Mouse (Mus musculus) hindbrain, embryonic 10.5 days (tissue): ENCODE data around the gene Pdk1. TPM values are rescaled to one million over a fixed set of nuclear protein-coding genes. Genes with fewer than 3 reads are reported as not detected.
"Not testable (repeated sequence)": the region's sequence is repeated elsewhere in the genome, so short reads cannot be mapped to it uniquely, and the experiment has no call there.

Source experiments
- DNase-seq: peaks from one replicate; pipeline ENCODE4 v3.0.0-alpha.2; 2017; ENCODE audit warnings: low spot score
- H3K27ac ChIP-seq: fragments of 300-500 bp; sonication (generic); 2 replicates; pipeline ENCODE4 v1.5.1; 2016; ENCODE audit warnings: mild to moderate bottlenecking, moderate library complexity
- H3K27me3 ChIP-seq: fragments of 300-500 bp; sonication (generic); 2 replicates; pipeline ENCODE4 v1.6.1; 2016; ENCODE audit warnings: mild to moderate bottlenecking; ENCODE audit not compliant: poor library complexity, insufficient read depth, severe bottlenecking
- H3K36me3 ChIP-seq: fragments of 300-500 bp; sonication (generic); 2 replicates; pipeline ENCODE4 v1.6.1; 2016; ENCODE audit warnings: mild to moderate bottlenecking, moderate library complexity
- H3K4me1 ChIP-seq: fragments of 300-500 bp; sonication (generic); replicated peaks from 2 replicates; pipeline ENCODE4 v1.6.1; 2016; ENCODE audit warnings: mild to moderate bottlenecking
- H3K4me3 ChIP-seq: fragments of 300-500 bp; sonication (generic); 2 replicates; pipeline ENCODE4 v1.5.1; 2016; ENCODE audit warnings: mild to moderate bottlenecking, moderate library complexity
- H3K9me3 ChIP-seq: fragments of 300-500 bp; sonication (generic); 2 replicates; pipeline ENCODE4 v1.6.1; 2016; ENCODE audit warnings: mild to moderate bottlenecking, moderate library complexity
- WGBS: fragments of 180-500 bp; shearing (Covaris S2); methylation state at CpG from one replicate; pipeline ENCODE4 v1.1.7; 2016; 5-methylcytosine and 5-hydroxymethylcytosine counted together
- polyA plus RNA-seq: library from polyadenylated mRNA; unstranded; fragments of >200 nt; fragmentation: Nextera tagmentation; extraction: Ambion mirVana; gene quantifications from 2 replicates; pipeline ENCODE4 v1.2.1, GENCODE M21; 2016

Pdk1 gene
- polyA plus RNA-seq, 1 experiment from 2014 or later: 34.5 TPM

DNA sequence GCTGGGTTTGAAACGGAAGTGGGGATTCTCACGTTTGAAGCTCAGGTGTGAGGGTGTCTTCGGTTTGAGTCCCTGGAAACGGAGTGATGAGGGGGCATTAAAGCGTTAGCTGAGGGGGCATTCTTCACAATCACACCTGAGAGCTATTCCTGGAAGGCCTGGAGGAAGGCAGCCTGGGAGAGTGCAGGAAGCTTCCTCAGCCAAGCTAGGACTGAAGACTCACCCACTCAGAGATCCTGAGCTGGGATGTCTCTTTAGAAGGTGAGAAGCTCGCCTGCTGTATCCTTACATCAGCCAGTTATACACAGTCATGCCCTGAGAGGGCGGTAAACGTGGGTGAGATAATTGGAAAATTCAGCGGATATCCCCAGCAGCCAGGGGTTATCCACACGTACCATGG, 40.9 kb downstream of the Pdk1 start:
- Histone ChIP-seq H3K27me3 (no peaks in the 10 kb centered on the region), H3K9me3 (no peaks in the 10 kb centered on the region), H3K27ac (no peak overlapping the region), H3K4me3 (no peak overlapping the region), H3K4me1 (no peaks in the 10 kb centered on the region), H3K36me3 (no peaks in the 10 kb centered on the region)
- no peak for DNase-seq
- 83% methylated on average over 10 of the region's 10 CpGs for WGBS

DNA sequence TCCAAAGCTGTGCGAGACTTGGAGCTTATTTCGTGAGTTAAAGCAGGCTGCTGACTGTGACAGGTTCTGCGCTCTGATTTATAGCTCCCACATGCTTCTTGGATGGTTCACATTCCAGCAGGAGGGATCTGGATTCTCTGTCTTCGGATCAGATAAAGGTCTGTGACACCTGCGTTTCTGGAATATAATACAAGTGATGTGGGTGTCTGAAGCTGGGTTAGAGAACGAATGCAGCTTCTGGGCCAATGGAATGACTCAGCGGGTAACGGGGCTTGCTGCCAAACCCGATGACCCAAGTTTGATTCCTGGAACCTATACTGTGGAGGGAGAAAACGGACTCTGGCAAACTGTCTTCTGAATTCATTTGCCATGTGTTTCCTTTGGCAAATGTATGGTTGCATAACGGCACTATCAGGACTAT, 46.2 kb downstream of the Pdk1 start:
- no peak for DNase-seq
- no peaks in the 10 kb centered on the region for H3K4me1 ChIP-seq
- H3K36me3 ChIP-seq: no peaks in the 10 kb centered on the region
- no peaks in the 10 kb centered on the region for H3K27me3 ChIP-seq
- 87% methylated on average over 11 of the region's 11 CpGs for WGBS
- H3K27ac ChIP-seq: no peak overlapping the region
- no peak overlapping the region for H3K4me3 ChIP-seq
- H3K9me3 ChIP-seq: no peaks in the 10 kb centered on the region

DNA sequence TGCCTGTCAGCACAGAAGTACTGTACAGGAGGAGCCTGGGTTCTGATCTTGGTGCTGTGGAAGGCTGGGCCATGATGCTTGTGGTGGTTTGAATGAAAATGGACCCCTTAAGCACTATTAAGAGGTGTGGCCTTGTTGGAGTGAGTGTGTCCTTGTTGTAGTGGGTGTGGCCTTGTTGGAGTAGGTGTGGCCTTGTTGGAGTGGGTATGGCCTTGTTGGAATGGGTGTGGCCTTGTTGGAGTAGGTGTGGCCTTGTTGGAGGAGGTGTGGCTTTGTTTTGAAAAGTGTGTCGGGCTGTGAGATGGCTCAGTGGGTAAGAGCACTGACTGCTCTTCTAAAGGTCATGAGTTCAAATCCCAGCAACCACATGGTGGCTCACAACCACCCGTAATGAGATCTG, 51.9 kb downstream of the Pdk1 start:
- not testable (repeated sequence) for H3K36me3 ChIP-seq, H3K4me1 ChIP-seq, H3K27me3 ChIP-seq, H3K9me3 ChIP-seq, H3K4me3 ChIP-seq, H3K27ac ChIP-seq, DNase-seq
- WGBS: 91% methylated on average over 2 of the region's 2 CpGs

DNA sequence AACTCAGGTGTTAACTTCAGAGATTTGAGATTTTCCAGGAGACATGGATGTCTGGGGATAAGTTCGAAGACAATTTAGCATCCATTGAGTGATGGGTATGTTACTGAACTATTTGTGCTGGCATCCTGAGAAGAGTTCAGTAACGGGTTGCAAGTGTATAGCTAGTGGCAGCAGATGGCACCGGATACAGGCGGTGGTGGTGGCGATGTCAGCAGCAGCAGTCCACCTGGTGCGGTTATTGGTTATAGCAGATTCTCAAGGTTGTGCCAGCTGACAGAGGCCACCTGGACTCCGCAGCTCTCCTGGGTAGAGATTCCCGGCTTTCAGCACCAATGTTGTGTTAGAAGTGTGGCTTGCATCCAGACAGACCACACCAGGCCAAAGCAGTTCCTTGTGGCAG, 61.0 kb downstream of the Pdk1 start:
- Histone ChIP-seq H3K27ac (no peak overlapping the region), H3K27me3 (no peaks in the 10 kb centered on the region), H3K4me3 (no peak overlapping the region), H3K4me1 (peaks cover 6% of the 10 kb centered on the region; the same call in 1 of the 2 replicates), H3K36me3 (no peaks in the 10 kb centered on the region), H3K9me3 (no peaks in the 10 kb centered on the region)
- DNase-seq: no peak
- 90% methylated on average over 8 of the region's 8 CpGs for WGBS

DNA sequence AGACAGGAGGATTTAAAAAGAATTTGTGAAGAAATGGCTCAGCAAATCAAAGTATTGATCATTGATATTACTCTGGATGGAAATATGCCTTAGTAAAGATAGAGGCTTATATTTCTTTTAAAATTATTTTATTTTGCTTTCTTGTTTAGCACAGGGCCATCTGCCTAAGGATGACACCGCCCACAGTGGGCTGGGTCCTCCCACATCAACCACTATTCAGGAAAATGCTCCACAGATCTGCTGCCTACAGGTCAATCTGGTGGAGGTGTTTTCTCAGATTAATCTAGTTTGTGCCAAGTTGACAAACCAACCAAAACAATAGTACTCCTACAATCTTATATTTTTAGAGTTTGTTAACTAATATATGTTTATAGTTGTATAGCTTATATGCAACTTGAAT, 63.7 kb downstream of the Pdk1 start:
- H3K9me3 ChIP-seq: peaks cover 1% of the 10 kb centered on the region; the same call in 1 of the 2 replicates
- H3K36me3 ChIP-seq: no peaks in the 10 kb centered on the region
- H3K27ac ChIP-seq: no peak overlapping the region
- 86% methylated on average over 1 of the region's 1 CpGs for WGBS
- H3K27me3 ChIP-seq: no peaks in the 10 kb centered on the region
- no peak overlapping the region for H3K4me3 ChIP-seq
- peaks cover 6% of the 10 kb centered on the region; the same call in 1 of the 2 replicates for H3K4me1 ChIP-seq
- no peak for DNase-seq

DNA sequence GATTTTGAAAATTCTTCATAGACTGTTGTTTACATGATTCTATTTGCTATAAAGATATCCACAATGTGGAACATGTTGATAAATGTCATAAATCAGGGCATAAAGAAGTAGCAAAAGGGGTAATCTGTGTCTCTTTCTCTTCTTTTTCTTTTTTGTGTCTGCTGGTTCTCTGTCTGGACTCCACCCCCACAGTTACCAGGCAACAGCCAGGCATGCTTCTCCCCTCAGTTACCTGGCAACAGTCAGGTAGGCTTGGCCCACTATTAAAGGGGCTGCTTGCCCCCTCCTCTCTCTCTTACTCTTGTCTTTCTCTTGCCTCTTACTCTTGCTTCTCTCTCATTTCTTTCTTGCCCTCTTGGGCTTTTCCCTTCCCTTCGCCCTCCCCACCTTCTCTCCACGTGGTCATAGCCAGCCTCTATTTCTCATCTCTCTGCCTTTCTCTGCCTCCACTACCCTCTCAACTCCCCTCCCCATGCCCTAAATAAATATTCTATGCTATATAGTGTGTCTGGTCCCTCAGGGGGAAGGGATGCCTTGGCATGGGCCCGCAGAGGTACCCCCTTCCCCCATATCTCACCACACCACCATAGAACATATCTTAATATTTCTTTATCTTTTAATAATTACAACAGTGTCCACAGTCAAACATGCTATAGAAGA, 64.8 kb downstream of the Pdk1 start:
- Histone ChIP-seq H3K36me3 (no peaks in the 10 kb centered on the region), H3K9me3 (peaks cover 4% of the 10 kb centered on the region; the same call in 1 of the 2 replicates), H3K4me1 (peaks cover 6% of the 10 kb centered on the region; the same call in 1 of the 2 replicates), H3K27me3 (no peaks in the 10 kb centered on the region), H3K27ac (no peak overlapping the region), H3K4me3 (no peak overlapping the region)
- 83% methylated on average over 3 of the region's 3 CpGs for WGBS
- peak; percentile 15 for DNase-seq

DNA sequence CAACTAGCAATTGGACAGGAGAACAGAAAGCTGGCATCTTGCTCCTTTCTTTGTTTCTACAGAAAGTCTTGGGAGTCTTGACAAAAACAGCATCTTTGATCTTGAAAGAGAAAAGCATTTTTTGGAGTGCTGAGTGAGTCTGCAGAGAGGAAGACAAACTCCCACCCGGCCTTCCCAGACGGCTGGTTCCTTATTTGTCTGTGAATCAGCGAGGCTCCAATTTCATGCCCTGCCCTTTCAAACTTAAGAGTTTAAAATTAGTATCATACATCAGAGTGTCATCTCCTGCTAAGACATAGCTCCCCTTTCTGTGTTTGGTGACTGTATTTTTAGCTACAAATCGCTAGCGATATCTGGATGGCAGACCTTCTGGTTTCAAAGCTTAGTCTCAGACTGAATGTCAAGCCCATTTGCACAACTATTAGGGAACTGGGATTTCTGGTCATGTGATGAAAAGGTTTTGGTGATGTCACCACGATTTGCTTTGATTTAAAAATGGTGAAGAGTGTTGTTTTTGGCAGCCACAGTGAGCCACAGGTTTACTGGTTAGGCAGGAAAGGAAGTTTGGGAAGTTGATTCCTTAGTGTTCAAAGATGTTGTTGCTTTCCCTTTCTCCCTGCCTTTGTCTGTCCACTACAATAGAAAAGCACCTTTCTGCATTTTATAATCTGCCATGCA, 65.8 kb downstream of the Pdk1 start:
- H3K9me3 ChIP-seq: peaks cover 4% of the 10 kb centered on the region; the same call in 1 of the 2 replicates
- no peak for DNase-seq
- H3K4me1 ChIP-seq: peaks cover 6% of the 10 kb centered on the region; the same call in 1 of the 2 replicates
- H3K27me3 ChIP-seq: no peaks in the 10 kb centered on the region
- 69% methylated on average over 6 of the region's 6 CpGs for WGBS
- H3K4me3 ChIP-seq: no peak overlapping the region
- no peak overlapping the region for H3K27ac ChIP-seq
- no peaks in the 10 kb centered on the region for H3K36me3 ChIP-seq

DNA sequence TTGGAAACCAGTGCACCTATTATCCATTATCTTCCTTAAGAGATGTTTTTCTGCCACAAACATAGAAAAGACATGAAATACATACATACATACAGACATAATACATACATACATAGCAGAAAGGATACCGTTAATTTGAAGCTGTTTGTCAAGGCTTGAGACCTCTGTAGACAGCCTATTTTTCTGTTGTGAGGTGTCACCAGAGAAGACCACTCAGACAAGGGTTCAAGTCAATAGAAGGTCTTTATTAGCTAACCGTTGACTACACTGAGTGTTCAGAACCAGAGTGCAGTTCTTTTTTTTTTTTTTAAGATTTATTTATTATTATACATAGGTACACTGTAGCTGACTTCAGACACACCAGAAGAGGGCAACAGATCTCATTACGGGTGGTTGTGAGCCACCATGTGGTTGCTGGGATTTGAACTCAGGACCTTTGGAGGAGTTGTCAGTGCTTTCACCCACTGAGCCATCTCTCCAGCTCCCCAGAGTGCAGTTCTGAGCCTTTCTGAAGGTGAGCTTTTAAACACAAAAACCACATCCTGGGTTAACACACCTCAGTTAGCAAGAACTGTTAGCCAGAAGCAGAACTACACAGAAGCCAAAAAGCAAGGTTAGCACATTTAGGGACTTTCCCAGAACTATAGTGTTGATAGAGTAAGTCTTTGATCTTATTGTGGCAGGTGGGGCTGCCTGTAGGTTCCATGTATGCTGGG, 68.1 kb downstream of the Pdk1 start:
- H3K36me3 ChIP-seq: no peaks in the 10 kb centered on the region
- no peaks in the 10 kb centered on the region for H3K27me3 ChIP-seq
- H3K27ac ChIP-seq: no peak overlapping the region
- no peak overlapping the region for H3K4me3 ChIP-seq
- peaks cover 6% of the 10 kb centered on the region; the same call in 1 of the 2 replicates for H3K4me1 ChIP-seq
- WGBS: 93% methylated on average over 3 of the region's 3 CpGs
- H3K9me3 ChIP-seq: peaks cover 4% of the 10 kb centered on the region; the same call in 1 of the 2 replicates
- no peak for DNase-seq

DNA sequence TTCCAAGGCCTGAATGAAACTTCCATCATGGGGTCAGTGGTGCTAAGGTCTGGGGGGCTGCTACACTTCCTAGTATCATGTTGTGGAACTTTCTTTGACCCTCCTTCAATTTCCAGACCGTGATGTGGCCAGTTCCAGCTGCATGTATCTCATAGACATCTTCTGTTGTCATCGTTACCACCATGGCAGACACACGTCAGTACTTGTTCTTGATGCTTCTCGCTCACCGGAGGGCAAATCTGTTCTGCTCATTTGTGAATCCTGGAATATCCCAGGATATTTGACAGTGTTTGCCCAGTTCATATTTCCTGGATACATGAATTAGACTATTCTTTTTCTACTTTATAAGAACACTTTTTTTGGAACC, 68.7 kb downstream of the Pdk1 start:
- no peak overlapping the region for H3K27ac ChIP-seq
- 91% methylated on average over 5 of the region's 5 CpGs for WGBS
- no peak for DNase-seq
- peaks cover 4% of the 10 kb centered on the region; the same call in 1 of the 2 replicates for H3K9me3 ChIP-seq
- H3K36me3 ChIP-seq: no peaks in the 10 kb centered on the region
- no peak overlapping the region for H3K4me3 ChIP-seq
- no peaks in the 10 kb centered on the region for H3K27me3 ChIP-seq
- peaks cover 6% of the 10 kb centered on the region; the same call in 1 of the 2 replicates for H3K4me1 ChIP-seq

DNA sequence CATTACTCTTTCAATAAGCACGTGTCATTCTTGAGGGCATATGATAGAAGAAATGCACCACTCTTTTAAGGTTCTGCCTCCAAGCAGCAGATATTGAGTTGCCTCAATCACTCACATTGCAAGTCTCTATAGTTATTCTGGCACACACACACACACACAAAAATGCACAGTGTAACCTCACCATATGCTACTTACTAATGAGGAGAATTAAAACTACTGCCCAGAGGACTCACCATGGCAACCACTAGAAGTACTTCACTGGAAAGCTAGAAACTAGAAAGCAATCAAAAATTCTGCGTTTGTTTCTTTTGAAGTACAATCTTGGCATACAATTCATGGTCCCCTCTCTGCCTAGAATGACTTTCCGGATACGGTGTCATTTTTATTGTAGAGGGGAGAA, 78.2 kb downstream of the Pdk1 start:
- Histone ChIP-seq H3K4me1 (no peaks in the 10 kb centered on the region), H3K9me3 (peaks cover 4% of the 10 kb centered on the region; the same call in 1 of the 2 replicates), H3K4me3 (no peak overlapping the region), H3K27ac (no peak overlapping the region), H3K36me3 (no peaks in the 10 kb centered on the region), H3K27me3 (no peaks in the 10 kb centered on the region)
- no peak for DNase-seq
- WGBS: 93% methylated on average over 4 of the region's 4 CpGs
